Mouse (Mus musculus) hindbrain, postnatal 0 days (tissue): Measurements from ENCODE around the gene Elf2. TPM values are rescaled to one million over a fixed set of nuclear protein-coding genes. Genes with fewer than 3 reads are reported as not detected.

Experiments used
- ATAC-seq: fragments of 200-750 bp; cut with Nextera tagmentation; 2 replicates; pipeline ENCODE4 v1.8.0; 2017; ENCODE audit warnings: mild to moderate bottlenecking, moderate TSS enrichment, moderate library complexity
- DNase-seq: peaks from one replicate; pipeline ENCODE4 v3.0.0-alpha.2; 2015; ENCODE audit warnings: low spot score
- H3K27ac ChIP-seq: fragments of 300-500 bp; sonication (generic); 2 replicates; pipeline ENCODE4 v1.5.1; 2014; ENCODE audit warnings: mild to moderate bottlenecking
- H3K27me3 ChIP-seq: fragments of 300-500 bp; sonication (generic); 2 replicates; pipeline ENCODE4 v1.6.1; 2014; ENCODE audit warnings: low read length, mixed read lengths; ENCODE audit not compliant: insufficient read depth
- H3K36me3 ChIP-seq: fragments of 300-500 bp; sonication (generic); 2 replicates; pipeline ENCODE4 v1.6.1; 2014; ENCODE audit warnings: low read length, mixed read lengths; ENCODE audit not compliant: insufficient read depth
- H3K4me1 ChIP-seq: fragments of 300-500 bp; sonication (generic); 2 replicates; pipeline ENCODE4 v1.6.1; 2014; ENCODE audit warnings: antibody characterized with exemption, low read length, mixed read lengths; ENCODE audit not compliant: insufficient read depth
- H3K4me2 ChIP-seq: fragments of 300-500 bp; sonication (generic); 2 replicates; pipeline ENCODE4 v1.6.1; 2014; ENCODE audit warnings: low read depth, mild to moderate bottlenecking, low read length, moderate library complexity, mixed read lengths
- H3K4me3 ChIP-seq: fragments of 300-500 bp; sonication (generic); 2 replicates; pipeline ENCODE4 v1.5.1; 2014; ENCODE audit warnings: low read length
- H3K9ac ChIP-seq: fragments of 300-500 bp; sonication (generic); replicated peaks from 2 replicates; pipeline ENCODE4 v1.6.1; 2014; ENCODE audit warnings: mild to moderate bottlenecking, low read length, moderate library complexity, mixed read lengths
- H3K9me3 ChIP-seq: fragments of 300-500 bp; sonication (generic); 2 replicates; pipeline ENCODE4 v1.6.1; 2016; ENCODE audit warnings: low read length, mixed read lengths
- CTCF ChIP-seq: IDR thresholded peaks from 2 replicates; pipeline ENCODE4 v1.5.1; 2016; ENCODE audit warnings: antibody characterized with exemption, control low read depth, low read depth
- WGBS: fragments of 180-500 bp; shearing (Covaris S2); extraction: QIAGEN DNeasy Blood & Tissue Kit; methylation state at CpG from one replicate; pipeline ENCODE4 v1.1.7; 2014; 5-methylcytosine and 5-hydroxymethylcytosine counted together
- polyA plus RNA-seq: library from polyadenylated mRNA; unstranded; fragments of >200 nt; fragmentation: Nextera tagmentation; extraction: Ambion mirVana; gene quantifications from 2 replicates; pipeline ENCODE4 v1.2.1, GENCODE M21; 2015
- total RNA-seq: library from RNA; depleted of rRNA; stranded (reverse); fragments of >200 nt; gene quantifications from 2 replicates; pipeline ENCODE4 v1.2.3, GENCODE M21; 2014; rRNA removed

The Elf2 gene
- 47.8 and 56.2 TPM in 2 replicates for total RNA-seq
- polyA plus RNA-seq = 31.2 and 32.6 TPM in 2 replicates

DNA sequence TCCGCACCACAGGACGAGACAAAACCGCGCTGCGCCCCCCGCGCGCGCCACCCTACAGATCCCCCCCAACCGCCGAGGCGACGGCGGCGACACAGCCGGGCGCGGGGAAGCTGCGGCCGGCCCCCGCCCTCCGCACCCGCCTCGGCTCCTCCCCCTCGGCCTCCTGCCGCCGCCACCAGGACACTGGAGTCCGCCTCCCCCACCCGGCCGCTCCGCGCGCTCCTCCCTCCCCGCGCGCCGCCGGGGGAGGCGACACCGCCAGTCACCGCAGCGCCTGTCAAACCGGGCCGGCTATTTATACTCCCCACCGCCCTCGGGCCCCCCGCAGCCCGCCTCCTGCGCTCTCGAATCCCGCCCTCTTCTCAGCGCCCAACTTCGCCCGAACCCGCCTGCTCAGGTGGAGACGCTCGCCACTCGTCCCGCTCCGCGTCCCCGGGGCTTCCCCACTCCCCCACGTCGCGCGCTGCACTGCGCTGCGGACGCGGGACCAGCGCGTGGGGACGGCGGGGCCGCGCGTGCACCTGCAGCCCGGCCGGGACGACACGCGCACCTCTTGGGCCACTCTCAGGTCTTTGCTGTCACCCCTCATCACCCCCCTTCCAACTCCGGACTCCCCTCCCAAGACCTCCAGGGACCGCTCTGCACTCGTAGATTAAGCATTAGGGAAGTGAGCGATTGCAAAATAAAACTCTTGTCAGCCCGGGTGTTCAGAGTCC lies at the start of gene Elf2:
Gene Elf2, minus strand, starts transcription at position 112 of the 716 bp plus-strand sequence.
- H3K9me3 ChIP-seq = no peaks in the 10 kb centered on the region
- DNase-seq (peak; percentile 86), ATAC-seq (peak; percentile 76)
- peak within 1 kb of the TSS; percentile 81 for H3K9ac ChIP-seq
- peak within 1 kb of the TSS; percentile 93 for H3K4me3 ChIP-seq
- peak within 1 kb of the TSS; percentile 93 for H3K27ac ChIP-seq
- no peaks in the 10 kb centered on the region for H3K27me3 ChIP-seq
- peak within 1 kb of the TSS; percentile 67 for H3K4me2 ChIP-seq
- H3K36me3 ChIP-seq = no peaks in the 10 kb centered on the region
- TF ChIP-seq CTCF = no peak
- 0 out of 2 replicates have a peak, but pooled peaks cover 3% of the 10 kb centered on the region for H3K4me1 ChIP-seq
- WGBS = under 1% methylated on average over 53 of the region's 87 CpGs

- Histone ChIP-seq H3K27ac (no peak overlapping the region), H3K27me3 (no peaks in the 10 kb centered on the region), H3K9ac (0 out of 2 replicates have a peak overlapping the region, but pooled peaks have one; percentile 17), H3K4me3 (peak overlapping the region; percentile 18), H3K9me3 (no peaks in the 10 kb centered on the region), H3K36me3 (no peaks in the 10 kb centered on the region), H3K4me1 (peaks cover 4% of the 10 kb centered on the region; the same call in 1 of the 2 replicates), H3K4me2 (peak overlapping the region; percentile 46)
- DNase-seq (peak; percentile 18), ATAC-seq (peak; percentile 41)
- WGBS = 13% methylated on average over 13 of the region's 13 CpGs
- TF ChIP-seq CTCF = no peak
Measured at GRCm38 (mm10) chr3:51388904-51389303, 48.4 kb upstream of the Elf2 start.

DNA sequence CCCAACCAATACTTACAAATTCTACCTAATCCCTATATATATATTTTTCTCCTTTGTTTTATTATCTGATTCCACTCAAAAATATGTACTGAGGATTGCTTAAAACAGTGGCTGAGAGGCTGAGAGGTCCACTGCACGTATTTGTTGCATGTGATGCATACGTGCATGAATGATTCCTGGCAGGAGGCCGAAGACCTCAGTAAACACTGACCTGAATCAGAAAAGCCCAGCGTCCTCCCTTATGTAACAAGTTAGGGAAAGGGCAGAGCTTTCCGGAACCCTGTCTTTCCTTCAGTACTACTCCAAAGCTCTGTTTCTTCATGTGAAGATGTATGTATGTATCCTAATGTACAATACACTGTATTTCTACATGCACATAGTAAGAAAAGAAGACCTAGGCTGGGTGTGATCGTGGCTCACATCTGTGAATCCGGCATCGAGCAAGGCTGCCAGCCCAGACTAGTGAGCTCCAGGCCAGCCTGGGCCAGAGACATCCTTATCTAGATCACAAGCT lies 47.5 kb upstream of the Elf2 start:
- Histone ChIP-seq H3K4me2 (no peak overlapping the region), H3K4me1 (peaks cover 4% of the 10 kb centered on the region; the same call in 1 of the 2 replicates), H3K27me3 (no peaks in the 10 kb centered on the region), H3K9me3 (no peaks in the 10 kb centered on the region), H3K36me3 (no peaks in the 10 kb centered on the region), H3K27ac (no peak overlapping the region), H3K4me3 (no peak overlapping the region), H3K9ac (no peak overlapping the region)
- WGBS = 49% methylated on average over 8 of the region's 8 CpGs
- peak; percentile 57 for DNase-seq
- ATAC-seq = no peak
- no peak for TF ChIP-seq CTCF

DNA sequence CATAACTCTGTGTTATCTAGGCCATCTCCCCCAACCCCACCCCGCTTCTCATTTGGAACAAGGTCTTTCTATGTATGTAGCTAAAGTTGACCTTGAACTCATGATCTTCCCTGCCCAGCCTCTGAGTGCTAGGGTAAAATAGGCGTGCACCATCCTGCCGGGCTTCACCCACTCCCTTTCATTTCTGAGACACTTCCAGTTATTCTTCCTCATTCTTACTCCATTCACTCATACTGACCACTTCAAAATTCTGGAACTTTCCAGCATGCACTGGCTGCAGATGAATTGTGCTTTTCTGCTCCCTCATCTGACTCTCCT lies 46.6 kb upstream of the Elf2 start:
- H3K4me3 ChIP-seq = no peak overlapping the region
- no peak for TF ChIP-seq CTCF
- H3K9ac ChIP-seq = no peak overlapping the region
- H3K27ac ChIP-seq = no peak overlapping the region
- no peaks in the 10 kb centered on the region for H3K27me3 ChIP-seq
- H3K9me3 ChIP-seq = no peaks in the 10 kb centered on the region
- 73% methylated on average over 3 of the region's 3 CpGs for WGBS
- ATAC-seq (no peak), DNase-seq (no peak)
- peaks cover 4% of the 10 kb centered on the region; the same call in 1 of the 2 replicates for H3K4me1 ChIP-seq
- H3K4me2 ChIP-seq = no peak overlapping the region
- H3K36me3 ChIP-seq = no peaks in the 10 kb centered on the region

- no peaks in the 10 kb centered on the region for H3K9me3 ChIP-seq
- peaks cover 4% of the 10 kb centered on the region; the same call in 1 of the 2 replicates for H3K4me1 ChIP-seq
- H3K4me2 ChIP-seq = no peak overlapping the region
- no peaks in the 10 kb centered on the region for H3K27me3 ChIP-seq
- no peak overlapping the region for H3K9ac ChIP-seq
- ATAC-seq = peak; percentile 33; the same call in 1 of the 2 replicates
- H3K4me3 ChIP-seq = no peak overlapping the region
- WGBS = 48% methylated on average over 12 of the region's 12 CpGs
- peak; percentile 52 for DNase-seq
- no peak overlapping the region for H3K27ac ChIP-seq
- H3K36me3 ChIP-seq = no peaks in the 10 kb centered on the region
- no peak for TF ChIP-seq CTCF
Measured at GRCm38 (mm10) chr3:51386441-51387133, 46.1 kb upstream of the Elf2 start.

GRCm38 (mm10) chr3:51383409-51383808 lies 42.9 kb upstream of the Elf2 start:
- peak; percentile 83 for ATAC-seq
- Histone ChIP-seq H3K27ac (no peak overlapping the region), H3K4me2 (no peak overlapping the region), H3K36me3 (no peaks in the 10 kb centered on the region), H3K4me1 (no peaks in the 10 kb centered on the region), H3K4me3 (no peak overlapping the region), H3K9me3 (no peaks in the 10 kb centered on the region), H3K27me3 (no peaks in the 10 kb centered on the region), H3K9ac (no peak overlapping the region)
- TF ChIP-seq CTCF = no peak
- WGBS = 44% methylated on average over 12 of the region's 12 CpGs
- peak; percentile 71 for DNase-seq

GRCm38 (mm10) chr3:51380660-51381014 lies 40.2 kb upstream of the Elf2 start:
- TF ChIP-seq CTCF = 0 out of 2 replicates have a peak, but pooled peaks have one; percentile 9
- no peaks in the 10 kb centered on the region for H3K36me3 ChIP-seq
- WGBS = 72% methylated on average over 2 of the region's 5 CpGs
- no peak overlapping the region for H3K27ac ChIP-seq
- DNase-seq (no peak), ATAC-seq (no peak)
- H3K9ac ChIP-seq = no peak overlapping the region
- H3K4me3 ChIP-seq = no peak overlapping the region
- H3K9me3 ChIP-seq = no peaks in the 10 kb centered on the region
- H3K4me2 ChIP-seq = no peak overlapping the region
- no peaks in the 10 kb centered on the region for H3K27me3 ChIP-seq
- no peaks in the 10 kb centered on the region for H3K4me1 ChIP-seq
